ENCODE assay signal across 14 mouse cellular contexts in the genomic region with DNA sequence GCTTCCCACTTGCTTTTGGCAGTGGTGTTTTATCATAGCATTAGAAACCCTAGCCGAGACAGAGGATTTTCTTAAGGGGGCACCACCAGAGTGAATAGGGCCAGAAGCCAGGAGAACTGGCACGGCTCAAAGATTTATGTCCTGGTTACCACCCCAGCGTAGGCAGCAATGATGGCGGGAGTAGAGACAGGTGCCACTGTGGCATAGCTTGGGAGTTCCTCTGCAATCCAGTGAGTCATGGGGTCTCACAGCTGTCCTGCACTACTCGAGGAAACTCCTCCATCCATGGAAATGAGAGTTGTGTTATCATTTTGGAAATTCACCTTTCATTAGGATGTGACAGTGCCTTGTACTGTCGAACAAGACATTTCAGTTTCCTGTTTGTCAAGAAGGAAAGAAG.
A peak's percentile ranks its signal among the peaks of the same experiment; 100 is the strongest.
DNase-seq lines count a peak whose midpoint lies in the region; TF ChIP-seq lines count a peak whose summit lies in the region.
"Had no signal": no experiment of that assay in that cellular context is flagged by ENCODE, and none has a peak within 500 bp of the region (broad histone marks: within the 10 kb centered on the region; RNA-seq: fewer than 3 reads in every experiment).

No protein-coding gene starts in this region.

- H3K4me1 ChIP-seq in limb, embryonic 10.5 days: no peaks in the 10 kb centered on the region

- 89% methylated on average over 6 of the region's 6 CpGs for WGBS in limb, embryonic 10.5 days

- H3K79me2 ChIP-seq in C2C12 (ENCODE audit: control insufficient read depth, insufficient read depth): no peaks in the 10 kb centered on the region
- no peaks in the 10 kb centered on the region for H3K79me2 ChIP-seq in myocyte (ENCODE audit: control insufficient read depth, insufficient read depth)

- TF ChIP-seq POLR2A in myocyte (IDR thresholded peaks at IDR 0.05; ENCODE audit: insufficient read length, low read depth): no peak

- no peak overlapping the region for H3K27ac ChIP-seq in limb, embryonic 10.5 days

- H3K9me3 ChIP-seq in limb, embryonic 10.5 days (replicated peaks): no peaks in the 10 kb centered on the region

- no peak for DNase-seq in limb, embryonic 10.5 days (ENCODE audit: low spot score)
- no peak for DNase-seq in gastrocnemius, postnatal 25 days
- DNase-seq: adrenal gland, postnatal 10 days; adrenal gland, postnatal 25 days; B cell, adult 2 months; cerebellum, adult 11 months; cerebellum, adult 11-12 months; cerebellum, adult 18-20 months; cerebellum, adult 2 months had no signal

- H3K4me3 ChIP-seq in C2C12 (ENCODE audit: insufficient read depth, poor library complexity, severe bottlenecking) (no peak overlapping the region), myocyte (no peak overlapping the region)
- H3K4me3 ChIP-seq in limb, embryonic 10.5 days: no peak overlapping the region

- H3K4me2 ChIP-seq in myocyte (ENCODE audit: low read depth): no peak overlapping the region

- no peak for TF ChIP-seq CTCF in C2C12 (IDR thresholded peaks at IDR 0.05; ENCODE audit: control insufficient read depth, insufficient read depth, insufficient read length)

- no peak overlapping the region for H3ac ChIP-seq in C2C12 (ENCODE audit: control insufficient read depth, insufficient read length, low read depth)
- no peak overlapping the region for H3ac ChIP-seq in myocyte (ENCODE audit: control insufficient read depth, insufficient read length)

- H3K27me3 ChIP-seq in C2C12 (ENCODE audit: control insufficient read depth, insufficient read depth, insufficient read length) (no peaks in the 10 kb centered on the region), myocyte (ENCODE audit: control insufficient read depth, insufficient read depth, insufficient read length) (no peaks in the 10 kb centered on the region)
- H3K27me3 ChIP-seq in limb, embryonic 10.5 days (ENCODE audit: low read depth, poor library complexity, severe bottlenecking): no peaks in the 10 kb centered on the region
- H3K27me3 ChIP-seq: CH12.LX, Patski had no signal

- no peaks in the 10 kb centered on the region for H3K79me3 ChIP-seq in C2C12 (ENCODE audit: low read depth)

- H3K36me3 ChIP-seq in C2C12 (ENCODE audit: control insufficient read depth, insufficient read depth) (no peaks in the 10 kb centered on the region), myocyte (ENCODE audit: control insufficient read depth, insufficient read depth) (no peaks in the 10 kb centered on the region)
- H3K36me3 ChIP-seq in limb, embryonic 10.5 days: no peaks in the 10 kb centered on the region
- H3K36me3 ChIP-seq: G1E had no signal

TF ChIP-seq in C2C12, 6 proteins besides CTCF, POLR2A, EP300 and RAD21:
- TF ChIP-seq MYOG (IDR thresholded peaks at IDR 0.05; ENCODE audit: control insufficient read depth, extremely low read depth, insufficient read length): no peak
- TF ChIP-seq MYOD1 (IDR thresholded peaks at IDR 0.05; ENCODE audit: control insufficient read depth, insufficient read length, low read depth): peak; percentile 65

TF ChIP-seq in myocyte, 11 proteins besides CTCF, POLR2A, EP300 and RAD21:
- TF ChIP-seq USF1 (IDR thresholded peaks at IDR 0.05; ENCODE audit: low read depth): no peak
- TF ChIP-seq CEBPB (IDR thresholded peaks at IDR 0.05; ENCODE audit: insufficient read depth, poor library complexity, severe bottlenecking): no peak
- no peak for TF ChIP-seq POLR2AphosphoS2 (IDR thresholded peaks at IDR 0.05; ENCODE audit: insufficient read length, low read depth)
- peak in 1 of 3 experiments; percentile 53 for TF ChIP-seq MYOG (IDR thresholded peaks at IDR 0.05; ENCODE audit: control insufficient read depth in 1 of 3, insufficient read depth in 1 of 3, insufficient read length in 2 of 3, low read depth in 2 of 3)
- TF ChIP-seq E2F4 (IDR thresholded peaks at IDR 0.05; ENCODE audit: insufficient read depth): no peak
- no peak for TF ChIP-seq MAX (IDR thresholded peaks at IDR 0.05; ENCODE audit: low read depth)
- no peak for TF ChIP-seq TCF3 (IDR thresholded peaks at IDR 0.05; ENCODE audit: insufficient read length, low read depth)
- no peak for TF ChIP-seq REST (IDR thresholded peaks at IDR 0.05; ENCODE audit: insufficient read depth, insufficient read length)
- no peak for TF ChIP-seq SRF (IDR thresholded peaks at IDR 0.05; ENCODE audit: control insufficient read depth, insufficient read length, low read depth)
- TF ChIP-seq MYOD1 (IDR thresholded peaks at IDR 0.05; ENCODE audit: control insufficient read depth in 1 of 3, insufficient read length in 2 of 3, low read depth in 2 of 3): peak in 2 of 3 experiments; percentile 81 to 86
TF ChIP-seq in myocyte: peak in this region for 2.
